Mouse (Mus musculus) cerebellum, adult 2 months (tissue): ENCODE results near the gene Lrba. TPM values are rescaled to one million over a fixed set of nuclear protein-coding genes. Genes with fewer than 3 reads are reported as not detected.

Experiments used
- DNase-seq, 2 experiments: peaks; one replicate each; pipeline ENCODE4 v3.0.0; 2021
- H3K27ac ChIP-seq: fragments of 200-500 bp; 2 replicates; pipeline ENCODE4 v1.5.1; 2012; ENCODE audit warnings: low read length, control low read depth, inconsistent platforms; ENCODE audit not compliant: insufficient read depth
- H3K27me3 ChIP-seq: fragments of 200-500 bp; 2 replicates; pipeline ENCODE4 v1.6.1; 2012; ENCODE audit warnings: inconsistent platforms, mild to moderate bottlenecking, low read length, moderate library complexity; ENCODE audit not compliant: control insufficient read depth, insufficient read depth
- H3K4me1 ChIP-seq: fragments of 200-500 bp; 2 replicates; pipeline ENCODE4 v1.6.1; 2011; ENCODE audit warnings: low read length; ENCODE audit not compliant: control insufficient read depth, insufficient read depth
- H3K4me3 ChIP-seq: fragments of 200-500 bp; replicated peaks from 2 replicates; pipeline ENCODE3; 2011; ENCODE audit warnings: mild to moderate bottlenecking, low read depth, low read length, control low read depth; ENCODE audit not compliant: insufficient read depth
- CTCF ChIP-seq: fragments of 200-500 bp; IDR thresholded peaks from 2 replicates; pipeline ENCODE4 v1.5.1; 2011; ENCODE audit warnings: low read depth, mild to moderate bottlenecking, control low read depth, low read length, moderate library complexity, borderline replicate concordance; ENCODE audit not compliant: insufficient read depth
- POLR2A ChIP-seq: fragments of 200-500 bp; IDR thresholded peaks from 2 replicates; pipeline ENCODE4 v1.6.1; 2011; ENCODE audit warnings: low read length, control low read depth, borderline replicate concordance; ENCODE audit not compliant: insufficient read depth
- WGBS: fragments of 180-500 bp; shearing (Covaris S2); methylation state at CpG from one replicate; pipeline ENCODE4 v1.1.7; 2018; 5-methylcytosine and 5-hydroxymethylcytosine counted together
- polyA plus RNA-seq: library from polyadenylated mRNA; depleted of rRNA; stranded (reverse); fragments of >200 nt; gene quantifications from 2 replicates; pipeline ENCODE4 v1.2.3, GENCODE M21; 2012

Lrba gene
- polyA plus RNA-seq, 1 experiment, result 18.9 TPM

GRCm38 (mm10) chr3:86546471-86547250 is 322.2 kb downstream of the Lrba start:
- no peaks in the 10 kb centered on the region for H3K4me1 ChIP-seq
- WGBS, result 3% methylated on average over 45 of the region's 45 CpGs
- peak; percentile 71 to 74 for DNase-seq
- H3K4me3 ChIP-seq, result peak overlapping the region; percentile 50
- TF ChIP-seq POLR2A (no peak), CTCF (no peak)
- no peak overlapping the region for H3K27ac ChIP-seq
- H3K27me3 ChIP-seq, result no peaks in the 10 kb centered on the region; the same call in 1 of the 2 replicates

- peak in 1 of 2 experiments; percentile 38 for DNase-seq
- peak overlapping the region; percentile 50 for H3K4me3 ChIP-seq
Observed at GRCm38 (mm10) chr3:86547251-86547791, 322.8 kb downstream of the Lrba start.

GRCm38 (mm10) chr3:86548091-86549015 is 323.9 kb downstream of the Lrba start, which contains the start of gene Mab21l2:
Gene Mab21l2 (minus strand): TSS chr3:86548629.
- Histone ChIP-seq H3K4me3 (peak within 1 kb of the TSS; percentile 50), H3K27me3 (no peaks in the 10 kb centered on the region; the same call in 1 of the 2 replicates), H3K4me1 (no peaks in the 10 kb centered on the region), H3K27ac (no peak within 1 kb of the TSS)
- 0 out of 2 replicates have a peak, but pooled peaks have one; percentile 6 for TF ChIP-seq POLR2A
- no peak for TF ChIP-seq CTCF
- DNase-seq, result peak; percentile 49 to 54
- 43% methylated on average over 25 of the region's 25 CpGs for WGBS

More at GRCm38 (mm10) chr3:86547251-86547791, 322.8 kb downstream of the Lrba start:
- Histone ChIP-seq H3K27me3 (no peaks in the 10 kb centered on the region; the same call in 1 of the 2 replicates), H3K27ac (no peak overlapping the region), H3K4me1 (no peaks in the 10 kb centered on the region)
- no peak for TF ChIP-seq POLR2A
- TF ChIP-seq CTCF, result no peak
- WGBS, result 17% methylated on average over 42 of the region's 42 CpGs

- Histone ChIP-seq H3K27me3 (no peaks in the 10 kb centered on the region; the same call in 1 of the 2 replicates), H3K4me3 (no peak overlapping the region), H3K27ac (no peak overlapping the region), H3K4me1 (no peaks in the 10 kb centered on the region)
- peak; percentile 9 to 34 for DNase-seq
- WGBS, result 78% methylated on average over 22 of the region's 22 CpGs
- TF ChIP-seq CTCF, result no peak
- TF ChIP-seq POLR2A, result no peak
Observed at GRCm38 (mm10) chr3:86550301-86551010, 326.0 kb downstream of the Lrba start.

- DNase-seq, result no peak
- TF ChIP-seq POLR2A, result no peak
- TF ChIP-seq CTCF, result no peak
- no peak overlapping the region for H3K4me3 ChIP-seq
- 65% methylated on average over 8 of the region's 8 CpGs for WGBS
- no peak overlapping the region for H3K27ac ChIP-seq
- H3K4me1 ChIP-seq, result no peaks in the 10 kb centered on the region
- no peaks in the 10 kb centered on the region; the same call in 1 of the 2 replicates for H3K27me3 ChIP-seq
Observed at GRCm38 (mm10) chr3:86551011-86551728, 326.7 kb downstream of the Lrba start.

- Histone ChIP-seq H3K4me1 (no peaks in the 10 kb centered on the region), H3K27me3 (no peaks in the 10 kb centered on the region; the same call in 1 of the 2 replicates), H3K27ac (no peak overlapping the region), H3K4me3 (no peak overlapping the region)
- TF ChIP-seq POLR2A, result no peak
- WGBS, result 83% methylated on average over 5 of the region's 5 CpGs
- DNase-seq, result no peak
Observed at GRCm38 (mm10) chr3:86552170-86552569, 327.7 kb downstream of the Lrba start.

GRCm38 (mm10) chr3:86558976-86559375 is 334.5 kb downstream of the Lrba start:
- Histone ChIP-seq H3K27me3 (no peaks in the 10 kb centered on the region), H3K4me1 (no peaks in the 10 kb centered on the region), H3K4me3 (no peak overlapping the region), H3K27ac (no peak overlapping the region)
- DNase-seq, result no peak
- 48% methylated on average over 1 of the region's 1 CpGs for WGBS
- TF ChIP-seq CTCF, result no peak
- TF ChIP-seq POLR2A, result no peak
